Mouse (Mus musculus) layer of hippocampus, adult 11-12 months (tissue): Measurements from ENCODE around the gene Pax6.

ENCODE experiments used
- DNase-seq: peaks from one replicate; pipeline ENCODE4 v3.0.0; 2022; ENCODE audit warnings: low spot score

Gene Pax6

DNA sequence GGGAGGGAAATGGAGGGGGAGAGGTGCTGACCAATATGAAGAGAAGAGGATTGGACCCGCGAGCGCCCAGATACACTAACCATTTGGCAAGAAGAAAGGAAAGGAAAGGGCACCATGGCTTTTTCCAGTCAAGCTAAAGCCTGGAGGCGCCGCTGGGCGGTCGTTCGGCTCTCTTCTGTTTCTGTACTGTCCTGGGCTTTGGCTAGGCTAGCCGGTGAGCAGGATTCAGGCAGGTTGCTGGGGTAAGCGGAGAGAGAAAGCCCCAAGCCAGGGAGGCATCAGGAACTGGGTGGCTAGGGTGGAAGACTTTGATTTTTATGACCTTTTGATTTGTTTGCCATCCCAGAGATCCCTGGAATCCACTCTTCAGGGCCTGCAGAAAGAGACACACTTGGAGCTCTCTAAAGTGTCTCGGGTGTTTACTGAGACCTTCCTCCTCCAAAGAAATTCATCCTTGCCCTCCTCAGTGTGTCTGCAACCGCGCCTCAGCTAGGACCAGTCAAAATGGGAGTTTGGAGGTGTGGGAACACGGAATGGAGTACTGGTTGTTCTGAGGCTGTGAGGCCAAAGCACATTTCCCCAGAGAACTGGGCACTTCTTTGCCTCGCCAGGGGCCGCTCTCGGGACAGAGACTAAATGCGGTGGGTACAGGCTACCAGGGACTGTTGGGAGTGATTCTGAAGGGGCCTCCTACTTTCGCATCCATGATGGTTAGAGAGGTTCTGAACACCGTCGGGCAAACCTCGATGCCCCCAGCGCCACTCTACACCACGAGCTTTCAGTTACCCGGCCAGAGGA is 3.3 kb downstream of the Pax6 start:
- no peak for DNase-seq

DNA sequence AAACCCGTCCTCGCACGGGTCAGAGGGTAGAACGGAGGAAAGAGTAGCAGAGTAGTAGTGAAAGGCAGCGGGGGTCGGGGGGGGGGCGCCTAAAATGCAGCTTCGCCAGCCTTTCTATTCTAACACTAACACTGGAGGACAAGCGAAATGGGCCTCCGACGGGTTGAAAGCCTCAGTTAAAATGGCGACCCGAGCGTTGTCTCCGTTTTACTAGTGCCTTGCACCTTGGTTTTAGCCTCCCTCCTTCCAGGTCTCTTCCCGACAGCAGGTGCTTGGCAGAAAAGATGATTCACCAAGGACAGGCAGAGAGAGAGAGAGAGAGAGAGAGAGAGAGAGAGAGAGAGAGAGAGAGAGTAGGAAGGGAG is 3.9 kb downstream of the Pax6 start:
- no peak for DNase-seq

DNA sequence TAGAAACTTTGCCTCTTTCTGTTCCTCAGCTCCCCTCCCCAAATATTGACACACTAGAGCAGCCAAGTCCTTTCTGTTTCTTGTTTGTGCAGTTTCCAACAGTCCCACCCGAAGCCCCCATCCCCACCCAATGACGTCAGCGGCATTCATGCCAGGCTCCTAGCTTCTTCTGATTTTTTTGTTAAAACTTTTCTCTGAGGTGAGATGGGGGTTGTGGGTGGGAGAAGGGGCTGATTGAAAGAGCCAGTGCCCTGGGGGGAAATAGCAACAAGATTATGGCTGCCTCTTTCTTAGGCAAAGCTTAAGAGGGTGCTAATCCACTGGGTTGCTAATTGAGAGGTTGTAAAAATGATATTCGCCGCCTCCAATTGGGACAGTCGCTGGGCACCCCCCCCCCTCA is 4.4 kb downstream of the Pax6 start:
- no peak for DNase-seq

DNA sequence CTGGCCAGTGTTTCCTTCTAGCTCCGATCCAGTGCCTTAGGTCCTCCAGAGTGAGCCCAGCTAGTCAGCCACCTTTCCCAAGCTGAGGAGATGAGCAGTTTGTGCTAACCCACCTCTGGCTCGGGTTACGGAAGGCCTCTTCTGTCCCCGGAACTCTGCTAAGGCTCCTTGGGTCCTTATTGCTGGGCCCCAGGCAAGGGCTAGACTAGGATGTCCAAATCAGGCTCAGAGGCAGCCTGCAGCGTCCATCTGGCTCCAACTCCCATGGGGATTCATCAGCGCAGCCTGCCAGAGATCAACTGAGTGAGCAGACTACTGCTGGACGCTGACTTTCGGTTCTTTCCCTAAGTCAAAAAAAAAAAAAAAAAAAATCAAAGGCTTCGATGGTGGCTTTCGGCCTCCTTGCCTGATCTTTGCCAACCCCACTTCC is 4.9 kb downstream of the Pax6 start:
- DNase-seq = no peak

DNA sequence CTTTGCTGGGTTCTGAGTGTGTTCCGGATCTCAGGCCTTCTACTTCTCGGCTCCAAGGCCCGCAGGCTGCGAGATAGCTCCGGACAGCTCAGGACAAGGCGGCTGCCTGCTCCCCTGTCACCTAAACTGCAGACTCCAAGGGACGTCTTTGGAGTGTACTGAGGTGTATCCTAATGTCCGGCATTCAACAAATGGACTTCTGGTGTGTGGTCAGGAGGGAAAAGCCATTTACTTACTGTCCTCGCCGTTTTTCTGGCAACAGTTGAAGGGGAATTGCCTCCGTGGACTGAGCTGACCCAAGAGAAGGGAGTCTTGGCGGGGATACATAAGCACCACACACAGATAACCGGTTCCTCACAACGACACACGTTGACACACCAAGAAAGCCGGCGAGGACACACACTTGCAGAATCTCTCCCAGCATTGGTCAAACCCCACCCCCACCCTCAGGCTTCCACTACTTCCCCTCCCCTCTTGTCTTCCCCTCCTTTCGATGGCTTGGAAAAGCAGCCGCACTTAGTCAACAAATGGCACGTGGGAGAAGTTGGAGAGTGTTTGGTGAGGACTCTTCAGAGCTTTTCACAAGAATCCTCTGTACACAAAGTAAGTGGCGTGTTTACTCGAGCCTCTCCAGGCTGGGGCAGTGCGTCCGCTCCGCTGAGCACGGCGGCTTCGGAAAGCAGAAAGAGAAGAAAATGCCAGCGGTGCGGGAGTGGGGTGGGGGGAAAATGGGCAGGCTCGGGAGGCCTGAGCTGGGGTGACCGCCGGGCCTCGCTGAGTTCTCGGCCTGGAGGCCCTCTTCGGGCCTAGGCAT is 5.6 kb downstream of the Pax6 start:
- DNase-seq = no peak

DNA sequence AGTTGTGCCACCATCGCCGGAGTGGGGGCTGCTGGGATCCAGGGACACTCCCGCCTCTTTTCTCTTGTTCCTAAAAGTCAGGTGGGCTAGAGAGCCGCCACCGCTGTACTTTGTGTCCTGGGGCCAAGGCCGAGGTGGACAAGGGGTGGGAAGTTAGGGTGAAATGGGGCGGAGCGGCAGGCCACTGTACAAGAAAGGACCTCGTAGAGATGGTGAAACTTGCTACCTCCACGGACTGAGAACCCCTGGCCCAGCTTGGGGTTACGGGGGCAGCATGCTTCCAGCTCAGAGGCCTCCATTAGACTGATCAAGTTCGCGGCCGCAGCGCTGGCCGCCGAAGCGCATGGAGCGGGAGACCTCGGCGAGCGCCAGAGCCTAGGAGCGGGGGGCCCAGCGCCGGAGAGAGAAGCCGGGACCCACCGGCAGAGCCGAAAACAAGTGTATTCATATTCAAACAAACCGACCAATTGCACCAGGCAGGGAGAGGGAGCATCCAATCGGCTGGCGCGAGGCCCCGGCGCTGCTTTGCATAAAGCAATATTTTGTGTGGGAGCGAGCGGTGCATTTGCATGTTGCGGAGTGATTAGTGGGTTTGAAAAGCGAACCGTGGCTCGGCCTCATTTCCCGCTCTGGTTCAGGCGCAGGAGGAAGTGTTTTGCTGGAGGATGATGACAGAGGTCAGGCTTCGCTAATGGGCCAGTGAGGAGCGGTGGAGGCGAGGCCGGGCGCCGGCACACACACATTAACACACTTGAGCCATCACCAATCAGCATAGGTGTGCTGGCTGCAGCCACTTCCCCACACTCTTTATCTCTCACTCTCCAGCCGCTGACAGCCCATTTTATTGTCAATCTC is 6.4 kb downstream of the Pax6 start:
- DNase-seq = peak; percentile 81

DNA sequence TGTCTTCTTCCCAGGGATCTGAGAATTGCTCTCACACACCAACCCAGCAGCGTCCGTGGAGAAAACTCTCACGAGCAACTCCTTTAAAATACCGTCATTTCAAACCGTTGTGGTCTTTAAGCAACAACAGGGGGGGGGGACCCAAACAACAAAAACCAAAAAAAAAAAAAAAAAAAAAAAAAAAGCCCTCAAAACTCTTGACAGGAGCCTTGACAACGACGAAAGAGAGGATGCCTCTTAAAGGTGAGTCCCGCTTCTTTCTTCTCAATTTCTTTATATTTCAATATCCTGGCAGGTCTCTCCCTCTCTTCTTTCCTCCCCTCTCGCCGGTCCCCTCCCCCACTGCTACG is 7.0 kb downstream of the Pax6 start:
- no peak for DNase-seq

DNA sequence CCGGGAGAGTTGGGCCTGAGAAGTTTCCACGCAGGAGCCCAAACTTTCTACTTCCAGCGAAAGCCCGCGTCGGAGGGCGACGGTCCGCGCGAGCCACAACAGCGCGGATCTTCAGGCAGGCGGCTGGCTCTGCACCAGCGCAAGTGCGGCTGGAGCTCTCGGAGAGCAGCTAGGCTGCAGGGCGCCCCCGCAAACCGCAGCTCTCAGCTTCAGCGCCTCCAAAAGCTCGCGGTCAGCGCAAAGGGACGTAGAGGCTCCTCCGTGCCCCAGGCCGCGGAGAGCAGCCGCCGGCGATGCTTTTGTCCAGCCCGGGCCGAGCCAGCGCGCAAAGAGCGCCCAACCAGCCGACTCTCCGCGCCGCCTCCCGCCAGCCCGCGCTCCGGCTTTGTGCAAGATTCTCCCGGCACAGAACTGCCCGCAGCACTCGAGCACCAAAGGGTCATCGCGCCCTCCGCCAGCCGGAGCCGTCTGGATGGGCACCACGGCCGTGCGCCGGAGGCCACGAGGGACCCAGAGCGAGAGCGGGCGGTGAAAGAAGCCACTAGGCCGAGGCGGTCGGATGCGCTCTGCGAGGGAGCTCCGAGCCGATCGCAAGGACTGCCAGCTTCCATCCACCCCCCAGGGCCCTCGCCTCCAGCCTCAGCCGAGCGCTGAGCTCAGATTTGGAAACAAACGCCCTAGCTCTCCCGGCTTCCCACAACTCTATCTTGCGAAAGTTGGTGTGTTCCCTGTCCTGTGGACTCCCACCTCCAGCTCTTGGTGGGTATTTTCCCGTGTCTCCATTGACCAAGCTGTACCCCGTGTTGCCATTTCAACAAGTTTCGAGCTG is 7.6 kb downstream of the Pax6 start:
- no peak for DNase-seq

DNA sequence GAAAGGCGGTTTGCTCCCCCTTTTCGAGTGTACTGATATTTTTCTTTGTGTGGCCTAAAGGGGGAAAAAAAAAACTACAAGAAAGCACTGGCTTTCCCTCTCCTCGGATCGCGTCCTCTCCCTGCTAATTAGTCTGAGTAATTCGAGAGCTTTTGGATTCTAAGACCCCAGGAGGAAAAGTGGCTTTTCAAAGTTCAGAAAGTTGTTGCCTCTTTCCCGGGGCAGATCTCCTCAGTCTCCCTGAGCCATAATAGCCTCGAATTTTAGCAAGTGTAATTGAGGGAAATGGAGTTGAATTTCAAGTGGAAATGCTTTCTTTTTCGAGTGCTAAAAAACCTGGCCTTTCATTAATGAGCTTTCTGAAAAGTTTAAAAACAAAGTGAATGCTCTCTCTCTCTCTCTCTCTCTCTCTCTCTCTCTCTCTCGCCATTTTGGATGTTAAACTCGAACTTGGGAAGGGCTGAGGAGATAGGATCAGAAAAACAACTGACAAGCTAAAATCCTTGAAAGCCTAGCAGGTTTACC is 8.3 kb downstream of the Pax6 start:
- DNase-seq = no peak

DNA sequence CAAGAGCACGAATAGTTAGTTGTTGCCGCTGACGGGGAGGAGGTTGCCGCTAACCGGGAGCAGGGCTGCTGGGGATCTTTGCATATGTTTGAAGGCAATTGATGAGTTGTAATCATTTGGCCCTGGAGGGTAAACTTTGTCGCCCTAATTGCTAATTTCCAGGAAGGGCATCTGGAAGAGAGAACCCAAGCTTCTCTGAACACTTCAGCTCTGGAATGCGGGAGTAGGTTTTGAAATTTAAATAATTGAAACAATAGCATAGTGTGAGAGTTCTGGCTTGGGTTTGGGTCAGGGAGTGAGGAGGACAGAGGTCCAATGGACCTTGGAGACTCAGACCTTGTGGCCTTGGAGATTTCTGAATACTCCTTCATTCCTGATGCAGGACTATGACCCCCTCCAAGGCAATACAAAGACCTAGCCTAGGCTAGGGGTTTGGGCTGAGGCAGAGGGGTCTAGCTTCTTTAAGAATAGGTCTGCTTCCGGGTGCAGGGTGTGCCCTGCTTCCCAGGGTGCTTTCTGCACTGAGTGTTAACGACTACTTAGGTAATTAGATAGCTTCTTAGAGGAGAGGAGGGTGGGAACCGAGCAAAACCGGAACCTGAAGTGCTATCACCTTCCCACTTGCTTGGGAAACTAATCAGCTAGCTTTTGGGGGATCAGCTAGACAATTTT is 8.9 kb downstream of the Pax6 start:
- no peak for DNase-seq

DNA sequence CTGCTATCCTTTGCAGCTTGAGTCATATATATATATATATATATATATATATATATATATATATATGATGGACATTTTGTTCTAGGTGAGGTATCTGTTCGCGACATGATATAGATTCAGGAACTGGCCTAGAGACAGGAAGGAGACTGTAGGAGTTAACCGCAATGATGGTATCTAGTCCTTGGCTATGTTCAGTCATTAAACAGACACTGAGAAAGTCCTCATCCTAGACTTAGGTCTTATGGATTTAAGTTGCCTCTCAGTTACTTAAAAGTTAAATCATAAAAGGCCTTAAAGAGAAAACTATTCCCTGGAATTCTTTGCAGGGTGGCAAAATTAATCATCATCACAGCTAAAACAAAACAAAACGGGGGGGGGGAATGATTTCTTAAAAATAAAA is 9.6 kb downstream of the Pax6 start:
- DNase-seq = no peak

DNA sequence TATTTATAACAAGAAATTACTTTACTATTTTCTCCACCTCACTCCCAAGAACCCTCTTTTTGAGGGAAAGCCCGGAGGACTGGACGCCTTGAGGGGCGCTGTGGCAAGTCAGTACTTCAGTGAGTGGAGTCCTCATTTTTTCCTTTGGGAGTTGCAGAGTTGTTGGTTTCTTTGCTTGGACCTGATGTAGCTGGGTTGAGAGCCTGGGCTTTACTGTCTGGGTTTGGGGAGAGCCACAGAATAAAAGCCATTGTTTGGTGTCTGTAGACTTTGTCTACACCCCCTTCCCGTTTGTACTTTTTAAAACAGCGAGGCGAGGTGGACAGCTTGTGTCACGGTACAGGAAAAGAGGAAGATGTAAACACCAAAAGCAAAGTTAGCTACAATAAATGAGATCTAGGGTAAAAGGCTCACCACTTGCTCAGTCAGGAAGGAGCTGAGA is 10.2 kb downstream of the Pax6 start:
- no peak for DNase-seq

DNA sequence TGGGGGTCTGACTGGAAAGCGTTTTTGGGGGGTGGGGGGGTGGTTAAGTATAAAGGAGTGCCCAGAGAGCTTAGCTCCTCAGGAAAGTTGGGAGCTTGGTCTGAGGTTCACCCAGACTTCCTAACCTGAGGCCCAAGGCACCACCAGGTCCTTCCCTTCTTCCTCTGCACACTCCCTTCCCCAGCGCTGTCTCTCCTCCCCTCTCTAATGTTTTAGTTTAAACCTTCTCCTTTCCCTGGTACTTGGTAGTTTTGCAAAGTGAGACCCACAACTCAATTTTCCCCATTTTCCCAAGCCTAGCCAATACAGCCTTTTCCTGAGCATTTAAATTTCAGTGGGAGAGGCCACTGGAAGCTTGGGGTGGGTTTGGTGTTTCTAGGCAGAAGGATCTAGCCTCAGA is 10.6 kb downstream of the Pax6 start:
- no peak for DNase-seq

DNA sequence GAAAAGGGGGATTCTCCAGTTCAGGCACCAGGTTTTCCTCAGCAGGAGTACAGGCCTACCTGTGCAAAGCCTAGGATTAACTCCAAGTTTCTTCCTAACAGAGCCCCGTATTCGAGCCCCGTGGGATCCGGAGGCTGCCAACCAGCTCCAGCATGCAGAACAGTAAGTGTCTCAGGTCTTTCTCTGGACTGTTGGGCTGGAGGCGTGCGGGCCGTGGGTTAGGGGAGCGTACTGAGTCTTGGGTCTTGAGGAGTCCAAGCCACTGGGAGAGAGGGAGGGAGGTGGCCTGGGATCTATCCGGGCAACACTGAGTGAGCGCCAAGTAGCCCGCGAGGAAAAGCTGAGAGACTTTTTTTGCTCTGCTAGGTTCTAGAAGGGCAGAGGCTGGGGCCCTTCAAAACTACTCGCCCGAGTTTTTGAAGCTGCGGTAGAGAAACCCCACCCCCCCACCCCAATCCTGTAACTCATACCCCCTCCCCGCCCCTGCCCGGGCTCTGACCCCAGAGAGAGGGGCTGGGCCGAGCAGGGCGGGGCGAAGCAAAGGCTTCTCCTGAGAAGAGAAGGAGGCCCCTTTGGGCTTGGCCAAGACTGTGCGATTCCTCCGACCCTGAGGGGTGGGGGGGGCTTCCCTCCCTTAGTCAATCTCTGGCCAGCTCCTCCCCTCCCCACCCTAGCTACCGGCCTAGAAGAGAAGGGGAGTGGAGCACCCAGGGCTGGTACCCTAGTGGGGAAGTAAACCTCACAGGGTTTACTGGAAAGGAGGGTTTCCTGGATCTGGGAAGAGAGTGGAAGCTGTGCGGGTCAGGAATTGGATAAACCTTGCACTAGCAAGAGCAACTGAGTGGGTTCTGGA is 11.7 kb downstream of the Pax6 start:
- no peak for DNase-seq

DNA sequence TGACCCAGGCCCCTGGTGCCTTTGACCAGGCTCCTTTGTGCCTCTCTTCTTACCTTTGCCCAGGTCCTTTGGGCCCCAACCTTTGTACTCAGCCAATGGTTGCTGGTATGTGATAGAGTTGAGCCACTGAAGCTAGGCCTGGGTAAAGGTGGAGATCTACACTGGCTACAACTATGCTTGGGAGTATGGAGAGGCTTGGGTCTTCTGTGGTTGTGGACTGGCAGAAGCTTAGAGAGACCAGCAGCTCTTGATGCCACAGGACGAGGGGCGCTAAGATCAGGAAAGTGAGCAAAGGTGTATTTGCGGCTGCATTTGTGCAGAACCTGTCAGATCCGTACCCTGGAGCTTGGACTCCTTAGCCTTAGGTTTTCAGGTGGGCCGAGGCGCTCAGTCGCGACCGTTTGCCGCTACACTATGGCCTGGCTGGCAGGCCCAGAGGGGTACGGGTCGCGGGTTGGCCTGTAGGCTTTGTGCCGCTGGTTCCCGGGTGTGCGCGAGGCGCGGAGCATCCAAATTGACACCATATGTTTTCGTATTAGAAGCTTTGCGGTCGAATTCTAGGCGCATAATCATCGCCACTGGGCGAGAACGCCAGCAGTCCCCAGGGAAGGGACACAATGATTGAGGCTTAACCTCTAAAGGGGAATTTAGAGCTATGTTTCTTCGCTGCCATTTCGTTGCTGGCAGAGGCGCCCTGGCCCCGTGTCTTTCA is 12.5 kb downstream of the Pax6 start:
- no peak for DNase-seq

DNA sequence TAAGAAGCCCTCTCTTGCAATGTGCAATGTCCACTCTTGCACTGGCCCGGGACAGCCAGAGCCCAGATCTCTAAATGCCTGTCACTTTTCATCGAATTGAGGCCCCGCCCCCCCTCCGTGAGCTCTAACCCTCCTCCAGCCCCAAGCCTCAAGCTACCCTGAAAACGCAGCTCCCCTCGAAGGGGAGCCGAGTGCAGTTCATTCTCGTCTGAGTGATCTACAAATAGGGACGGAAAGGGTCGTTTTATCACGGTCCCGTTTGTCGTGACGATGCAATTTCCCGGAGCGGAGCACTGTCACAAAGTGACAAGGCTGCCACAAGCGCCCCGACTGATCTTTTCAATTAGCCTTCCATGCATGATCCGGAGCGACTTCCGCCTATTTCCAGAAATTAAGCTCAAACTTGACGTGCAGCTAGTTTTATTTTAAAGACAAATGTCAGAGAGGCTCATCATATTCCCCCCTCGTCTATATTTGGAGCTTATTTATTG is 13.4 kb downstream of the Pax6 start:
- DNase-seq = no peak

DNA sequence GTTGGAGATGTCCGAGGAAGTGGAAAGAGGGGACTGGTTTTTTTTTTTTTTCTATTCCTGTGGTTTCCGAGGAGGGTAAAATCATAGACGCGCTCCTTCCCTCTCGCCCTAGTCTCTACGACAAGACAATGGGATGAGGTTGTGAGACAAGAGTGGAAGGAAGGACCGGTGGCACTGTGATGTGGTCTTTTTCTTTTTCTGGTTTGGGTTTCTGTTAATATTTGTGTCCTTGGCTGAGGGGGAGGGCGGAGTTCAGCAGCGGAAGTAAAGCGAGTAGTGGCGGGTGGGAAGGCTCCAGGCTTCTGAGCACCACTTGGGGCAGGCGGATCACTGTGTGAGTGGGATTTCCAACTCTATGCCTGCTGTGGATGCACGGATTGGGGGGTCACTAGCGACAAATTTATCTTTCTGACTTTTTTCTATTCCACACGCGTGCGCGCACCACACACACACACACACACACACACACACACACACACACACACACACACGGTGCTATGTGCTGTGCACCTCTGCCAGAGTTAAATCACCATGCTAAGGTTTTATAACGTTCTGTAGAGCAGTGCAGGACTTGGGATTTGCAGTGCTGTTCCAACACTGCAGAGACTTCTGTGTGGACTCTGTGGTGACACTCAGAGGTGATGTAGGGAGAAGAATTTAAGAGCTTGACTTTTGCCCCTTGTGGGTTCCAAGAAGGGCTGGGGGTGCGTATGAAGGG is 14.1 kb downstream of the Pax6 start:
- no peak for DNase-seq

DNA sequence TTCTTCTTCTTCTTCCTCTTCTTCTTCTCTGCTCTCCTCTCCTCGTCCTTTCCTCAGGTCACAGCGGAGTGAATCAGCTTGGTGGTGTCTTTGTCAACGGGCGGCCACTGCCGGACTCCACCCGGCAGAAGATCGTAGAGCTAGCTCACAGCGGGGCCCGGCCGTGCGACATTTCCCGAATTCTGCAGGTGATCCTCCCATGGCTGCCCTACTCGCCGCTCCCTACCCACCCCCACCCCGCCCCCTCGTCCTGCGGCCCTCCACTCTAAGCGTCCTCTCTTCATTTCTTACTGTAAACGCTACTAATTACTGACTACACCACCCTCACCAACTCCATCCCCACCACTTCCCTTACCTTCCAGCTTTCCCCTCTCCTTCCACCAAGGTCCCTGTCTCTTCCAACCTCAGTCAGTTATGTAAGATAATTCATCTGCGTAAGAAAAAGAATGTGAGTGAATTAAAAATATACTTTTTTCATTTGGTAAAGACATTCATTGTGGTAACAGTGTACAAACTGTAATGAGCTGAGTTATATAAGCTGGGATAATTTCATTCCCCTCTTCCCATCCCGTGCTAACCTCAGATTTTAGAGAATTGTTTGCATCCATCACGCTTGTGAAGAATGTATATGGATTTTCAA is 15.2 kb downstream of the Pax6 start:
- no peak for DNase-seq
